Mouse (Mus musculus): ENCODE results near the gene Pelo.
A peak's percentile ranks its signal among the peaks of the same experiment; 100 is the strongest.

Pelo gene

GRCm38 (mm10) chr13:115090069-115090976, at the start of gene Pelo:
Gene Pelo (minus strand): TSS chr13:115090186.
- DNase-seq: peak; percentile 97

- no peak for DNase-seq
These were observed 48.5 kb upstream of the Pelo start for GRCm38 (mm10) chr13:115138513-115138912.

- DNase-seq: no peak
These were observed 46.8 kb upstream of the Pelo start for GRCm38 (mm10) chr13:115136761-115137160.

- DNase-seq: peak; percentile 39
These were observed 42.4 kb upstream of the Pelo start for GRCm38 (mm10) chr13:115132435-115132834.

GRCm38 (mm10) chr13:115131381-115131780, 41.4 kb upstream of the Pelo start:
- no peak for DNase-seq

- no peak for DNase-seq
These were observed 40.0 kb upstream of the Pelo start for GRCm38 (mm10) chr13:115130035-115130434.

GRCm38 (mm10) chr13:115127826-115128225, 37.8 kb upstream of the Pelo start:
- peak; percentile 52 for DNase-seq

DNA sequence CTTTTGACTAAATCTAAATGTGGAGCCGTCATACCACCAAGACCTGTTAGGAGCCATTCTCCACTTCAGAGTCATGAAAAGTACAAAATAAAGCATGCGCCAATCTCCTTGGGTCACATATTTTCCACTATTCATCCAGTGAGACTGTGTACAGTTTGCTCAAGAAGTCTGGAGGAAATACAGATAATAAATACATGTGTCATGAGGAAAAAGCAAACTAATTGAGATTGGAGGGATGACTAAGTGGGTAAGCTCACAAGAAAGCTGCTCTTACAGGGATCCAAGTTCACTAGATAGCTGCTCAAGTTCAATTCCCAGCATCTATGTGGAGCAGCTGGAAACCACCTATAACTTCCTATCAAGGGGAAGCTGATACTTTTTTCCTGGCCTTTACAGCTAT, 36.5 kb upstream of the Pelo start:
- no peak for DNase-seq

DNA sequence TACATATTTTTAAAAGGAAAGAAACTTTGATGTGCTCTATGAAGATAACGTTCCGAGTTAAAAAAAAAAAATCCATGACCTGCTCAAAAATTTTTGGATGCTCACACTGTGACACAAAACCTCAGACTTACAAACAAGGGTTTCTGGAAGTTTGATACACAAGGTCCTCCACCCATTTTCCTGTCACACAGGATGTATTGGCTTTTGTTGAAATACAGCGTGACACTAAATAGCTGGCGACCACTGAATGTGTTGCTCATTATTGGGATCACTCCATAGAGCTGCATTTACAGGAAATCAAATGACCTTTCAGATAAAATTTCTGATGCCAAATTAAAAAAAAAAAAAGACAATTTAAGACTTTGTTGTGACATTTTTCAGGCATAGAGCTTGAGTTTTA, 35.1 kb upstream of the Pelo start:
- DNase-seq: no peak

- no peak for DNase-seq
These were observed 34.5 kb upstream of the Pelo start for GRCm38 (mm10) chr13:115124521-115124920.

DNA sequence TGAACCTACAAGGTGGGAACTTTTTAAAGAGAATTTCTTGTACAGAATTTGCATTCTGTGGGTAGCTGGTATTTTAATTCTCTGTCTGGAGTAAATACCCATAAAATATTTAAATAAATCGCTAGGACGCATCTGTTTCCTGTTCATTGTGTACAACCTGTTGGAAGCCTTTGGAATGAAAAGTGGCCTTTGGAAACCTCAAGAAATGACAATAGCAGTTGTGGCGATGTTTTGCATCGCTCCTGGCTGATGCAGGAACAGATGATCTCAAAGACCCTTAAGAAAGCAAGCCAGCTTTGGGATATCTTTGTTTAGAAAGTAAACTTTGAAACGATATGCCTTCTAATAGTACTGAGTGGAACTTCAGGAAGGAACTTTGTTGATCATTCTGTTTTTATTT, 28.8 kb upstream of the Pelo start:
- DNase-seq: no peak

GRCm38 (mm10) chr13:115118195-115118594, 28.2 kb upstream of the Pelo start:
- DNase-seq: no peak

- DNase-seq: no peak
These were observed 27.1 kb upstream of the Pelo start for GRCm38 (mm10) chr13:115116930-115117621.

- peak; percentile 45 for DNase-seq
These were observed 19.6 kb upstream of the Pelo start for GRCm38 (mm10) chr13:115109628-115110027.

DNA sequence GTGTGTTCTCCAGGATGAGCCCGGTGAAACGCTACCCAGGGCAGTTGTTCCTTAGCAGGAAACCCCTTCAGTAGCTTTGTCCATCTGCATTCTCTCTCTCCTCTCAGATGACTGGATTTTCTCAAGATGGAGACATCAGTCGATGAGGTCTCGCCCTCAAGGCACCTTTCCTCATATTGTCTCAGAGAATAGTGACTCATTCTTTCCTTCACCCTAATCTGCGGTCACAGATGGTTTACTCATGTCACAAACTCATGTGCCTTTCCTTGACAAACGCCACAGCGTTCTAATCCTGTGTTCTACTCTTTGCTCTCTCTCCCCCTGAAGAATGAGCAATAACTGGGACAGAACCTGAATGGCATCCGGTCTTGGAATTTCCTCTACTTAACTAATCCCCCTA, 17.4 kb upstream of the Pelo start:
- DNase-seq: no peak

- DNase-seq: no peak
These were observed 16.2 kb upstream of the Pelo start for GRCm38 (mm10) chr13:115106183-115106582.

DNA sequence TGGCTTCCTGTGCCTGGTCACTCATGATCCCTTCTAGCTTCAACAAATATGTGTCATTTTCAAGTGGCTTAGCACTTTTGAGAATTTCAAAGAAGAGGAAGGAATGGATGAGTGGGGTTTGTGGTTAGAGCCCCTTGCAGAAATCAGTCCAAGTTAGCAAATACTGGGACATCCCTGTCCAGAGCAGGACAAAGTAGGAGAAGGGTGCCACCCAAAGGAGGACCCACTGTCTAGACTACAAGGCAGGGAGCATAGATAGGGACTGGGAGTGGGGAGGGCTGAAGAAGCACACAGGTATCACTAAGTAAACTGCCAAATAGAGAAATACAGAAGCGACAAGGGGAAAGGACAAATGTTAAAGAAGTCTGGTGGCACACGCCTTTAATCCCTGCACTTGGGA, 12.8 kb upstream of the Pelo start:
- DNase-seq: no peak

- DNase-seq: peak; percentile 93
These were observed 11.6 kb upstream of the Pelo start, which contains the start of the genes Gm49395 and Itga1 for GRCm38 (mm10) chr13:115101355-115102191. Gene Gm49395 (minus strand): TSS chr13:115101921. Gene Itga1 (minus strand): TSS chr13:115101964.

DNA sequence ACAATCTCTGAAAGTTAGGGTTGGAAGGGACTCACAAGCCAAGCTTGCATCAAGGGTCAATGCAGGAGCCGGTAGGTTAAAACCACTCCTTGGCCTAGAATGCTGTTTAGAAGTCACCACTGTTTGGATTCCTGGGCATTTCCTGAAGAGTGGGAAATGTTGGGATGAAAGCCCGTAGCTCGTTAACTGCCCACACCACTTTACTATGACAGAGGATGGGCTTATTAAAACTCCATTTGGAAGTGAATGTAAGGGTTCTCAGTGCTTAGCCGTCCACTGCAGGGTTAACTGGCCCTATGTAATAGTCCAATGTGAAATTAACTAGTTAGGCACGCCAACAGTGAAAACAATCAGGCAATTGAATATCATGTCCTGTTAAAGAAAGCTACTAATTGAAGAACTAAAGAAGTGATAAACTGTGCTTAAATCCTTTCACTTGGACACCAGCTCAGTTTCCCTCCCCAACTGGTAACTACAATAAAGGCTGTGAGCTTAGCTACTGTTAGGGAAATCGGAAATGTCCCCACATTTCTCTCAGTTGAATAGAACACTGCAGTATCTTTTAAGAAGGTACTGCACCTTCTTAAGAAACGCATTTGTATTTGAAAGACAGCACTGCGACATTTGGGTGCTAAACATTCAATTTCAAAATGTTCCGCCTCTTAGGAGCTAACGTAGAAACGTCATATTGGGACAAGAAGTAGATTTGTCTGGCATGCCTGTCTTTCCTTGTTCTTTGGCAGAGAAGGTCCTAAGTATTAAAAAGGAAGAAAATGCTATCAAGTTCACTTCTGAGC, 10.6 kb upstream of the Pelo start:
- DNase-seq: no peak

GRCm38 (mm10) chr13:115099381-115099780, 9.4 kb upstream of the Pelo start:
- DNase-seq: no peak

DNA sequence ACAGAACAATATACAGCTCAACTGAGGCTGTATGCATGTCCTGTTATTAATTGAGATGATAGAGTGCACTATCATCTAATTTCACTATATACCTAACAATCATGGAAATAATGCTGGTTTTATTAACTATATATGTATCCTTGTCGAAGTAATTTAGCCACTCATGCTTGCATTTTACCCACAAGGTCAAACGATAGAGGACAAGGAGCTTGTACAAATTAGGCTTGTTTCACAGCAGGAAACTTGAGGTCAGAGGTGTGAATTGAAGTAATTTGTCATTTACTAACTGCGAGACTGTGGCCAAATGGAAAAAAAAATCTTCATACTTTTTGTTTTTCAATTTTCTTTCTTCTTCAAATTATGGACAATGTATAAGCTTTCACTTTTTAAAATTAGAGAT, 8.2 kb upstream of the Pelo start:
- no peak for DNase-seq

DNA sequence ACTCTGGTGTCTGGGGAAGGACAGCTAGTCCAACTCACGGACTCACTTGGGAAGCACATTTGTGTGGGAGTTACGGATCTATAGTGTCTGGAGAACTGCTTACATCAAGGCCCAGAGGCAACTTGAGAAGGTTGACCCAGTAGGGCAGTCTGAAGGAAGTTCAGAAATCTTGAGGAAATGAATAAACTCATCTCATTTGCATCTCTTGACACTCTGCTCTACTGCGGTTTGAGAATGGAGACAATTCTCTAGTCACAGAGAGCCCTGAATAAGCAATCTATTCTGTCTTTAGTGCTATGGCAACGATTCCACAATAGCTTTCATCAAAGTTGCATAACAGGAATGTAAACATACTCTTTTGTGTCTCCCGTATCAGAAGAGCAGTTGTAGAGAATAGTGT, 7.0 kb upstream of the Pelo start:
- DNase-seq: no peak
